Mouse (Mus musculus) limb, embryonic 12.5 days (tissue): Measurements from ENCODE around the gene Ngf. TPM values are rescaled to one million over a fixed set of nuclear protein-coding genes. Genes with fewer than 3 reads are reported as not detected.
A peak's percentile ranks its signal among the peaks of the same experiment; 100 is the strongest.

ENCODE experiments used
- ATAC-seq: fragments of 200-750 bp; cut with Nextera tagmentation; 2 replicates; pipeline ENCODE4 v1.8.0; 2017; ENCODE audit warnings: low read depth, moderate TSS enrichment; ENCODE audit not compliant: insufficient number of reproducible peaks, insufficient read depth, low FRiP score, low TSS enrichment
- H3K27ac ChIP-seq: fragments of 300-500 bp; sonication (generic); 2 replicates; pipeline ENCODE4 v1.5.1; 2016; ENCODE audit warnings: mild to moderate bottlenecking, moderate library complexity
- H3K27me3 ChIP-seq: fragments of 300-500 bp; sonication (generic); 2 replicates; pipeline ENCODE4 v1.6.1; 2016; ENCODE audit warnings: mild to moderate bottlenecking, moderate library complexity
- H3K36me3 ChIP-seq: fragments of 300-500 bp; sonication (generic); 2 replicates; pipeline ENCODE4 v1.6.1; 2016; ENCODE audit warnings: mild to moderate bottlenecking, moderate library complexity
- H3K4me1 ChIP-seq: fragments of 300-500 bp; sonication (generic); replicated peaks from 2 replicates; pipeline ENCODE4 v1.6.1; 2016
- H3K4me2 ChIP-seq: fragments of 300-500 bp; sonication (generic); 2 replicates; pipeline ENCODE4 v1.6.1; 2016; ENCODE audit warnings: mild to moderate bottlenecking, moderate library complexity
- H3K4me3 ChIP-seq: fragments of 300-500 bp; sonication (generic); replicated peaks from 2 replicates; pipeline ENCODE4 v1.5.1; 2016; ENCODE audit warnings: mild to moderate bottlenecking
- H3K9ac ChIP-seq: fragments of 300-500 bp; sonication (generic); replicated peaks from 2 replicates; pipeline ENCODE4 v1.6.1; 2016; ENCODE audit warnings: mild to moderate bottlenecking, moderate library complexity
- H3K9me3 ChIP-seq: fragments of 300-500 bp; sonication (generic); 2 replicates; pipeline ENCODE4 v1.6.1; 2016; ENCODE audit warnings: mild to moderate bottlenecking, moderate library complexity
- whole genome bisulfite sequencing: fragments of 180-500 bp; shearing (Covaris S2); methylation state at CpG from one replicate; pipeline ENCODE4 v1.1.7; 2016; 5-methylcytosine and 5-hydroxymethylcytosine counted together
- polyA plus RNA-seq: library from polyadenylated mRNA; unstranded; fragments of >200 nt; fragmentation: Nextera tagmentation; extraction: Ambion mirVana; gene quantifications from 2 replicates; pipeline ENCODE4 v1.2.1, GENCODE M21; 2016

Ngf gene
- polyA plus RNA-seq, 1 experiment from 2014 or later: 7.2 TPM

DNA sequence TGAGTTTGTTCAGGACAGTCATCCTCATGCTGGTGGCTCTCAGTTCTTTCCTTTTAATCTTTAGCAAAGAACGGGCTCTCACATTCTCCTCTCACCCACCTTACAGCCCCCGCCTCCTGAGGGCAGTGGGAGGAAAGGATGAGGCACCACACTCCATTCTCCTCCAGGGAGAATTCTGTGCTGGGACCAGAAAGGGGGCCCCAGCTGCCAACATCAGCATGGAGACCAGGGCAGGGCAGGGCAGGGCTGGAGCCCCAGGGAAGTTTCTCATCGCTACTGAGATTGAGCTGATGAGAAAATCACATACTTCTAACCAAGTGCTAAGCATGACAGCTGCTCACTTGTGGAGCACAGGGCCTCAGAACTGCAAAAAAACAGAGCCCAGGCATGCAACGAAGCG is 2.1 kb downstream of the Ngf start:
- Histone ChIP-seq H3K9ac (no peak overlapping the region), H3K4me3 (no peak overlapping the region), H3K27me3 (peaks cover 48% of the 10 kb centered on the region), H3K36me3 (no peaks in the 10 kb centered on the region), H3K4me2 (peak overlapping the region; percentile 87), H3K9me3 (peaks cover 5% of the 10 kb centered on the region; the same call in 1 of the 2 replicates), H3K27ac (no peak overlapping the region), H3K4me1 (peaks cover 28% of the 10 kb centered on the region)
- WGBS: 46% methylated on average over 5 of the region's 5 CpGs
- no peak for ATAC-seq

DNA sequence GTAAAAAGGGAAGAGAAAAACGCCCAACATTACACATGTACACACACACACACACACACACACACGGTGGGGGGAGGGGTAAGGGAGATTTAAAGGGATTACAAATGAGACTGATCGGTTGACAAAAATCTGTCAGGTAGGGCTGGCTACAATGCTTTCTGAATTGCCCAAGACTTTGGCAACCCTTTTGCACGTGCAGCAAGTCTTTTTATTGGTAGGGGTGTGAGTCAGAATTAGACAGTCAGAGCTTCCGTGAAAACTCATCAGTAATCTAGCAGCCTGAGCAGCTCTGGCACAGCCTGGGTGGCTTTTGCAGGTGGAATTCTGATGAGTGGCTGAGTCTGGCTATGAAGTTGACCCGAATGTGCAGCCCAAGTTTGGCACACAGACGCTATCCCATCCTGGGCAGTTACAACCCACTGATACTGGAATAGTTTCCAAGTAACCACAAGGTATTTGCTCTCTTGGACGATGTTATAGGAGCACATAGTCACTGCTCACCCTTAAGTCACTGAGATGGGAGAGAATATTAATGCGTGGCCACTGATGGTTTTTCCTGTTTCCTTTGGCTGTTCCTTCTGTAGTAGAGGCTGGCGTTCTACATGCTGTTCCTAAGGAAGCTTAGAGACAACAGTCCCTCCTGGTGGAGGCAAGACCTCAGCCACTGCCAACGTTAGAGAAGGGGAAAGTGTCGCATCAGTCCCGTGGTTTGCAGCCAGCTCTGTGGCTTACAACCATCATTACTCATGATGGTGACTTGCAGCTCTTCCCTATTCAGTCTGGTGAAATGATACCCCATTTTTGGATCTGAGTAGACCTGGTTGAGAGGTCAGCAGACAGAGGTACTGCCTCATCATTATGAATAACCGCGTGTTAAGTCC is 4.8 kb downstream of the Ngf start:
- no peak overlapping the region for H3K4me3 ChIP-seq
- no peak for ATAC-seq
- 84% methylated on average over 15 of the region's 15 CpGs for WGBS
- H3K27me3 ChIP-seq: peaks cover 26% of the 10 kb centered on the region
- H3K36me3 ChIP-seq: no peaks in the 10 kb centered on the region
- H3K9me3 ChIP-seq: peaks cover 6% of the 10 kb centered on the region; the same call in 1 of the 2 replicates
- H3K4me2 ChIP-seq: no peak overlapping the region
- H3K9ac ChIP-seq: no peak overlapping the region
- H3K4me1 ChIP-seq: peaks cover 25% of the 10 kb centered on the region
- no peak overlapping the region for H3K27ac ChIP-seq

DNA sequence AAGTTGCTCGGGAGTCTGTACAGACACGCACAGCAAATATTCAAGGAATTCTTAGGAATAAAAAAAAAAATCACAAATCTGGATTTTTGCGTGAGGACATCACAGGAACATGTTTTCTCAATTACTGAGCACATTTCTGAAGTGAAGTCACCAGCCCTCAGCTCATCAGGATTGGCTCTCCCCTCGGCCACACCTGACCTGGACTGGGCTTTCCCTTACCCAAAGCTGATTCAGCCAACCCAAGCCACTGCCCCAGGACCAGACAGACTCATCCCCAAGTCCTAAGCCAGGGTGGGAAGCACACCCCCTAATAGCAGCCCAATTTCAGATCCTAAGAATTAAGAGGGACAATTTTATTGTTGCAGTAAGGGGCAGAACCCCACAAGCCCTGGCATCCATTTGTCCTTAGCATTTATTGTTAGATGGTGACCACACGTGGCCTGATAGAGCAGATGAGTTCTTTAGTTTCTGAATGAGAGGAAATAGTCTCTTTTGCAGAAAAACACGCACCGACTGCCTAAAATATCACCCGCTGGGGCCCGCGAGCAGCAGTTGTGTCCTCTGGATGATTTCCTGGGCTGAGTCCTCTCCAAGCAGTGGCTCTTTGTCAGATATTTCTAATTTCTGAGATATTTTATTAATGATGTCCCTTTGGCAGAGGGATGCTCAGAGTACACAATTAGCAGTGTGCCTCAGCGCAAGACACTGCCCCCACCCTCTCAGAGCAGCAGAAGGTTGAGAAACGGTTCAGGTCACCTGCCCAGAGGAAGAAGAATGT is 8.4 kb downstream of the Ngf start:
- H3K9me3 ChIP-seq: peaks cover 6% of the 10 kb centered on the region; the same call in 1 of the 2 replicates
- no peak overlapping the region for H3K9ac ChIP-seq
- no peak overlapping the region for H3K27ac ChIP-seq
- no peaks in the 10 kb centered on the region for H3K36me3 ChIP-seq
- no peak for ATAC-seq
- no peak overlapping the region for H3K4me3 ChIP-seq
- 77% methylated on average over 12 of the region's 12 CpGs for WGBS
- H3K4me1 ChIP-seq: no peaks in the 10 kb centered on the region
- H3K27me3 ChIP-seq: no peaks in the 10 kb centered on the region
- no peak overlapping the region for H3K4me2 ChIP-seq

DNA sequence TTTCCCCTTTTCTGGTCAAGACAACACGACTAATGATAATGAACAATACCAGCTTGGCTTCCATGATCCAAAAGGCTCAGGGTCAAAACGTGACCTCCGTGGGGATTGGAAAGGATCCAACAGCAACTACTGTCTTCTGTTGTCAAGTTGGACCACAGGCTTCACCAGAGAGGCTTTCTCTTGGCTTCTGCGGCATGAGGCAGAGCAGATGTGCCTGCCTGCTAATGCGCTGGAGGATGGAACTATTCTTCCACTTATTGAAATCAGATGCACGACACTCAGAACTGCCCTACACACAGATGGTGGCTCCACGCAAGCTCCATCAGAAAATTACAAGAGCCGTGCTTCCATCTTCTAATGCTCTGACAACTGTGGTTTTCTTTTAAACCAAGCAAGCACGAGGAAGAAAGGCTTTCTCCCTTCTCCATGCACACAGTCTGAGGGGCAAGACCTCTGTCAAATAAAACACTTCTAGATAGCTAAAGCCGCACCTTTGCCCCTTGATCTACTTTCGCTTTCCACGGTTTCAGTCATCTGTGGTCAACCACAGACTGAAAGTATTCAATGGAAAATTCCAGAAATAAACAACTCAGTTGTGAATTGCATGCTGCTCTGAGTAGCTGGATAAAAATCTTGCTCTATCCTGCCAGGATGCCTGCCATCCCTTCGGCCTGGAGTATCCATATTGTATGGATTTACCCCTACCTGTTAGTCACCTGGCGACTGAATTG is 20.8 kb downstream of the Ngf start:
- WGBS: 70% methylated on average over 14 of the region's 14 CpGs
- Histone ChIP-seq H3K27ac (no peak overlapping the region), H3K4me1 (peaks cover 5% of the 10 kb centered on the region; the same call in 1 of the 2 replicates), H3K4me3 (no peak overlapping the region), H3K4me2 (no peak overlapping the region), H3K9ac (no peak overlapping the region), H3K27me3 (no peaks in the 10 kb centered on the region), H3K36me3 (no peaks in the 10 kb centered on the region), H3K9me3 (no peaks in the 10 kb centered on the region)
- no peak for ATAC-seq

DNA sequence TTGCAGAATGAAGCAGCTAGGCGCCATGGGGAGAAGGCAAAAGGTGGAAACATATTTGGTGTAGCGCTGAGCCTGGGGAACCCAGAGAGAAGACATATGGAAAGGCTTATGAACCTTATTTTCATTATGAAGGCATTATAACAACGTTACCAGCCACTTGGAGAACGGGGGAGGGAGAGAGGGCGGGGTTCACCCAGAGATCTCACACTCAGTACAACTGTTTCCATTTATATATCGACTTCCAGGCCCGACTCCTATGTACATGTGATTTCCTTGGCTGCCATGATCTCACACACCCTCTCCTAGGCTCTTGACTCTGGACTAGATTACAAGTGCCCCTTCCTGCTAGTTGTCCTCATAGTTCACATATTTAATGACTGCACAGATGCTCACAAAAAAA is 28.4 kb downstream of the Ngf start:
- H3K9ac ChIP-seq: no peak overlapping the region
- H3K9me3 ChIP-seq: no peaks in the 10 kb centered on the region
- no peak overlapping the region for H3K4me3 ChIP-seq
- H3K27ac ChIP-seq: peak overlapping the region; percentile 66
- H3K4me2 ChIP-seq: no peak overlapping the region
- no peaks in the 10 kb centered on the region for H3K36me3 ChIP-seq
- ATAC-seq: peak; percentile 63; the same call in 1 of the 2 replicates
- H3K27me3 ChIP-seq: no peaks in the 10 kb centered on the region
- 57% methylated on average over 7 of the region's 7 CpGs for WGBS
- 0 out of 2 replicates have a peak, but pooled peaks cover 4% of the 10 kb centered on the region for H3K4me1 ChIP-seq

DNA sequence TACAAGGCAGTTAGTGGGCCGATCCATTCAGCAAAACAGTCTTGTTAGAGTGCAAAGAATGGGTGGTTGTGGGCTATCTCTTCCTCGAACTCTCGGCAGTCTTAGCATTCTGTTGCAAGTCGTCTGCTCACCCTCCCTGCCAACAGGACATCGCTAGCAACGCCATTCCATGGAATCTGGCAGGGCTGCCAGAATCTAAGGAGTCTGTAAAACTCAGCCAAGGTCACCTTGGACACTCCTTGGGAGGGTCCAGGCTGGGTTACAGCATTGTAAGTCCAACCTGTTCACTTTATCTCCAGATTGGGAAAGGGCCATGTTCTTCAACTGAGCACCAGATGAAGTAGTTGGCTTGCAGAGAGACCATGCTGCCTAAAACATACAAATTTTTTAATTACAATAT is 29.2 kb downstream of the Ngf start:
- no peak overlapping the region for H3K27ac ChIP-seq

DNA sequence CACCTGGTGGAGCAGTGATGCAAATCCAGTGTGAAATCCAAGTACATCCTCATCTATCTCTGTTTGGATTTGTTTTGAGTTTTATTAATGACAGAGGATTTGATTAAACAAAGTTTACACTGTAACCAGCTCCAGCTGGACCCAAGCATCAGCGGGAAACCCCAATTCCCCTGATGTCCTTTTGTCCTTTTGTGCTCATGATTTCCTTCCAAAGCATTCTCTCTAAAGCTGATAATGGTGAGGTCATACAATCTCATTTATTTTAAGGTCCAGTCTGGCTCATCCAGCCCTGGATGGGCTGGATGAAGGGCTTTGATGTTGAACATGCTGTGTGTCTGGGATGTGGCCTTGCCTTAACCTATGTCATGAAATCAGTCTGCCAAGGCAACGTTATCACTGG is 30.3 kb downstream of the Ngf start:
- ATAC-seq: no peak
- no peaks in the 10 kb centered on the region for H3K27me3 ChIP-seq
- H3K4me3 ChIP-seq: no peak overlapping the region
- no peak overlapping the region for H3K4me2 ChIP-seq
- WGBS: 89% methylated on average over 2 of the region's 2 CpGs
- H3K36me3 ChIP-seq: no peaks in the 10 kb centered on the region
- no peak overlapping the region for H3K9ac ChIP-seq
- H3K4me1 ChIP-seq: peaks cover 6% of the 10 kb centered on the region
- H3K27ac ChIP-seq: no peak overlapping the region
- no peaks in the 10 kb centered on the region for H3K9me3 ChIP-seq

More for the DNA sequence above, 29.2 kb downstream of the Ngf start:
- Histone ChIP-seq H3K27me3 (no peaks in the 10 kb centered on the region), H3K4me3 (no peak overlapping the region), H3K4me1 (0 out of 2 replicates have a peak, but pooled peaks cover 4% of the 10 kb centered on the region), H3K9me3 (no peaks in the 10 kb centered on the region), H3K36me3 (no peaks in the 10 kb centered on the region), H3K4me2 (no peak overlapping the region), H3K9ac (no peak overlapping the region)
- 79% methylated on average over 6 of the region's 6 CpGs for WGBS
- ATAC-seq: no peak

DNA sequence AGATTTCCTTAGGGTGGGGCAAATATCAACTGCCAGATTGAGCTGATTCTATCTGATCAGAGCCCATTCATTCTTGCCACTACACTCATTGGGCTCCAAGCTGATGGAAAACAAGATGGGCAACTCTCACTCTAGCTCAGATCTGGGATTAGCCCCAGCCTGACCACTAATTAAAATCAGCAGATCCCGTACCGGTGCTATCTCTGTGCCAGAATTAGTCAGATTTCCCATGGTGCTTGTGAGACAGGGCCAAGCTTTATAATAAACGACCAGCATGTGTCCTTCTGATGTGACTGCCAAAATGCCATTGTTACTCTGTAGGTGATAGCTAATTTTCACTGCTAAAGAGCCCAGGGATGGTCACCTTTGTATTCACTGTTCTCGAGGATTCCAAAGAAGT is 31.5 kb downstream of the Ngf start:
- Histone ChIP-seq H3K9ac (no peak overlapping the region), H3K36me3 (no peaks in the 10 kb centered on the region), H3K4me1 (peaks cover 17% of the 10 kb centered on the region), H3K27me3 (no peaks in the 10 kb centered on the region), H3K4me3 (no peak overlapping the region), H3K4me2 (no peak overlapping the region), H3K9me3 (no peaks in the 10 kb centered on the region), H3K27ac (no peak overlapping the region)
- no peak for ATAC-seq
- WGBS: 76% methylated on average over 4 of the region's 4 CpGs

DNA sequence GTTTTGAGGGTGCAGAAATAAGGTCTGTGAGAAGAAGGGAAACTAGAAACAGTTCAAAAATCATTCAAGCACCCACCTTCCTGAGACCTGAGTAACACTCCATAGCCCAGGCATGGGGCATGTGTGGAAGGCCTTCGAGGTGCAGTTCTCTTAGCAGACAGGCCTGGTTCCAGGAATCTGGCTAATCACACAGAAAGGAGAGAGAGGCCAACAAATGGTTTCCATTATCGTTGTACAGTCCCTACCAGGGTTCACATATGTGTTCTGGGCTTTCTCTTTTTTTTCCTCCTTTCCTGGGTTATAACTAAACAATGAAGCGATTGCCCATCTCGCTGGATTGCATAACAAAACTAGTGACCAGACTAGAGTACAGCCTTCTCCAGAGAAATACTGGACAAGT is 35.4 kb downstream of the Ngf start:
- ATAC-seq: no peak
- Histone ChIP-seq H3K27ac (peak overlapping the region; percentile 41; the same call in 1 of the 2 replicates), H3K4me2 (no peak overlapping the region), H3K9ac (no peak overlapping the region), H3K27me3 (no peaks in the 10 kb centered on the region), H3K9me3 (no peaks in the 10 kb centered on the region), H3K36me3 (no peaks in the 10 kb centered on the region), H3K4me1 (peaks cover 33% of the 10 kb centered on the region), H3K4me3 (no peak overlapping the region)
- 50% methylated on average over 4 of the region's 4 CpGs for WGBS

DNA sequence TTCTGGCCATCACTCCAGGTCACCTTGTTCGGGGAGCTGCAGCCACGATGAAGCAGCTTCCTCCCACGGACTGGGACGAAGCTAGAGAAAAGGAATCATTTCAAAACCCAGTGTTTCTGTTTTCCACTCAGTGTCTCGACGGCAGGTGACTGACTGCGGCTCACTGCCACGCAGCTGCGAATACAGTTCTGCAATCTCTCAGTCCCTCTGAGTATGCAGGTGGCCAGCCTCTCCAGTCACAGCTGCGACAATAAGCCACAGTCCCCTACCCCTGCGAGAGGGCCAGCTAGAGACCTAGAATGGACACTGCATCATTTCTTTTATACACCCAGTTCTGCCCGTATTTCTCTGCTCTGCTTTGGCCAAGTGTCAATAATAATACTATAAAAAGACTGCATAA is 36.3 kb downstream of the Ngf start:
- no peak for ATAC-seq
- peak overlapping the region; percentile 54; the same call in 1 of the 2 replicates for H3K27ac ChIP-seq
- WGBS: 61% methylated on average over 12 of the region's 12 CpGs

More for the DNA sequence above, 36.3 kb downstream of the Ngf start:
- H3K9ac ChIP-seq: no peak overlapping the region
- no peak overlapping the region for H3K4me2 ChIP-seq
- H3K4me1 ChIP-seq: peaks cover 33% of the 10 kb centered on the region
- H3K9me3 ChIP-seq: no peaks in the 10 kb centered on the region
- H3K4me3 ChIP-seq: no peak overlapping the region
- H3K27me3 ChIP-seq: no peaks in the 10 kb centered on the region
- H3K36me3 ChIP-seq: no peaks in the 10 kb centered on the region
